Mouse (Mus musculus) stomach, postnatal 0 days (tissue): ENCODE results near the gene Gga3. TPM values are rescaled to one million over a fixed set of nuclear protein-coding genes. Genes with fewer than 3 reads are reported as not detected.

Source experiments
- ATAC-seq: fragments of 200-750 bp; cut with Nextera tagmentation; 2 replicates; pipeline ENCODE4 v1.8.0; 2017; ENCODE audit not compliant: low FRiP score, low TSS enrichment
- DNase-seq: peaks from one replicate; pipeline ENCODE4 v3.0.0-alpha.2; 2016; ENCODE audit warnings: low spot score
- H3K27ac ChIP-seq: fragments of 300-500 bp; sonication (generic); replicated peaks from 2 replicates; pipeline ENCODE4 v1.5.1; 2014; ENCODE audit warnings: mild to moderate bottlenecking, control low read depth
- H3K27me3 ChIP-seq: fragments of 300-500 bp; sonication (generic); 2 replicates; pipeline ENCODE4 v1.6.1; 2014; ENCODE audit warnings: low read length; ENCODE audit not compliant: control insufficient read depth, insufficient read depth
- H3K36me3 ChIP-seq: fragments of 300-500 bp; sonication (generic); 2 replicates; pipeline ENCODE4 v1.6.1; 2014; ENCODE audit warnings: low read length, mixed read lengths; ENCODE audit not compliant: control insufficient read depth, insufficient read depth
- H3K4me1 ChIP-seq: fragments of 300-500 bp; sonication (generic); replicated peaks from 2 replicates; pipeline ENCODE4 v1.6.1; 2014; ENCODE audit warnings: antibody characterized with exemption; ENCODE audit not compliant: control insufficient read depth, insufficient read depth
- H3K4me2 ChIP-seq: fragments of 300-500 bp; sonication (generic); replicated peaks from 2 replicates; pipeline ENCODE4 v1.6.1; 2014; ENCODE audit warnings: low read depth, mild to moderate bottlenecking, control low read depth, moderate library complexity
- H3K4me3 ChIP-seq: fragments of 300-500 bp; sonication (generic); 2 replicates; pipeline ENCODE4 v1.5.1; 2014; ENCODE audit warnings: low read depth, low read length, control low read depth
- H3K9ac ChIP-seq: fragments of 300-500 bp; sonication (generic); 2 replicates; pipeline ENCODE4 v1.6.1; 2014; ENCODE audit warnings: mild to moderate bottlenecking, low read length, control low read depth, mixed read lengths
- H3K9me3 ChIP-seq: fragments of 300-500 bp; sonication (generic); 2 replicates; pipeline ENCODE4 v1.6.1; 2016; ENCODE audit warnings: low read length; ENCODE audit not compliant: control insufficient read depth
- CTCF ChIP-seq: IDR thresholded peaks from 2 replicates; pipeline ENCODE4 v1.5.1; 2016; ENCODE audit warnings: antibody characterized with exemption, low read depth, mild to moderate bottlenecking, moderate library complexity
- EP300 ChIP-seq: optimal IDR thresholded peaks from 2 replicates; pipeline ENCODE3; 2016; ENCODE audit warnings: antibody characterized with exemption
- WGBS: fragments of 180-500 bp; shearing (Covaris S2); extraction: QIAGEN DNeasy Blood & Tissue Kit; methylation state at CpG from one replicate; pipeline ENCODE4 v1.1.7; 2014; 5-methylcytosine and 5-hydroxymethylcytosine counted together
- polyA plus RNA-seq: library from polyadenylated mRNA; unstranded; fragments of >200 nt; fragmentation: Nextera tagmentation; extraction: Ambion mirVana; gene quantifications from 2 replicates; pipeline ENCODE4 v1.2.1, GENCODE M21; 2015

Gene Gga3
- polyA plus RNA-seq, 1 experiment from 2014 or later: 5.2 TPM

DNA sequence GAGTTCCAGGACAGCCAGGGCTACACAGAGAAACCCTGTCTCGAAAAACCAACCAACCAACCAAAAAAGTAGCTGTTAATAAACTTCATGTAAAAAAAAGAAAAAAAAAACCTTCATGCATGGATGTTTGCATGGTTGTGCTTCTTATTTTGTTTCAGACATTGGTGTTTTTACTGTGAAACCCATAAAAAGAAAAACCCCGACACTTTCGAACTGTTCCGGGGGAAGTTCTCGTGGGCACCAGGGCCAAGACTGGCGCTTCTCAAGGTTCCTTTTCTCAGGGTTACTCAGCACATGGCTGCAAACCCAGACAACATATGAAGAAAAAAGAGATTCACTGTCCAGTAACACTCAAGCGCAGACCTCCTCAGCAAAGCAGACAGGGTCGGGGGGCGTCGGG, 29.0 kb upstream of the Gga3 start:
- no peak for DNase-seq
- 86% methylated on average over 10 of the region's 10 CpGs for WGBS
- Histone ChIP-seq H3K27me3 (no peaks in the 10 kb centered on the region), H3K4me1 (no peaks in the 10 kb centered on the region), H3K4me2 (no peak overlapping the region), H3K36me3 (no peaks in the 10 kb centered on the region), H3K27ac (no peak overlapping the region), H3K9me3 (no peaks in the 10 kb centered on the region), H3K9ac (no peak overlapping the region), H3K4me3 (no peak overlapping the region)
- no peak for TF ChIP-seq CTCF
- TF ChIP-seq EP300: no peak
- ATAC-seq: no peak

DNA sequence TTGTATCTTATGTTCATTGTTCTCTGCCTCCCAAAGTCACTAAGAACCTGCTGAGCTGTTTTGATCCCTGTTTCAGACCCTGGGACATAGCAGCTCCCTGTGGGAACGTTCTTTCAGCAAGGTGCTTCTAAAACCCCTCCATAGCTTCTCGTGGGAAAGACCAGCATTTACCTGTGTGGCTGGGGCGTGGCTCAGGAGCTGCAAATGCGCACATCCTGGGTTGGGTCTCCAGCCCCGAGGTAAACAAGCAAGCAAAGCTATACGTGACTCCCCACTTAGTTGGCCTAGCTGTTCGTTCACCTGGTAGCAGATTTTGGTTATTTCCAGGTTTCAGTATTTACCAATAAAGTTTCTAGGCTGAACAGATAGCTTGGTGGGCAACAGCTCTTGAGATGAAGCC, 28.4 kb upstream of the Gga3 start:
- Histone ChIP-seq H3K27me3 (no peaks in the 10 kb centered on the region), H3K9ac (no peak overlapping the region), H3K4me2 (no peak overlapping the region), H3K4me1 (no peaks in the 10 kb centered on the region), H3K9me3 (no peaks in the 10 kb centered on the region), H3K27ac (no peak overlapping the region), H3K36me3 (no peaks in the 10 kb centered on the region), H3K4me3 (no peak overlapping the region)
- no peak for TF ChIP-seq CTCF
- TF ChIP-seq EP300: no peak
- 73% methylated on average over 7 of the region's 7 CpGs for WGBS
- DNase-seq (no peak), ATAC-seq (no peak)

DNA sequence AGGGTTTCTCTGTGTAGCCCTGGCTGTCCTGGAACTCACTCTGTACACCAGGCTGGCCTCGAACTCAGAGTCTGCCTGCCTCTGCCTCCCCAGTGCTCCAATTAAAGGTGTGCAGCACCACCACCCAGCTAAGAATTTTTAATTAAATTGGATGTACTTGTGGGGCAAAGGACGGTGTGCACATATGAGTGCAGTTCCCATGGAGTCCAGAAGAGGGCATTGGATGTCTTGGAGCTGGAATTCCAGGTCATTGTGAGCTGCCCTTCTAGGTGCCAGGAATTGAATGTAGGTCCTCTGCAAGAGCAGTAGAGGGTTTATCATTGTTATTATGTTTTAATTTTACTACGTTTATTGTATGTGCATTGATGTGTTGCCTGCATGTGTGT, 27.6 kb upstream of the Gga3 start:
- Histone ChIP-seq H3K36me3 (no peaks in the 10 kb centered on the region), H3K4me2 (no peak overlapping the region), H3K27me3 (no peaks in the 10 kb centered on the region), H3K9me3 (no peaks in the 10 kb centered on the region), H3K4me3 (no peak overlapping the region), H3K9ac (no peak overlapping the region), H3K27ac (peak overlapping the region; percentile 70), H3K4me1 (no peaks in the 10 kb centered on the region)
- peak; percentile 62 for DNase-seq
- 24% methylated on average over 3 of the region's 3 CpGs for WGBS
- no peak for ATAC-seq
- TF ChIP-seq EP300 (no peak), CTCF (peak; percentile 80)

DNA sequence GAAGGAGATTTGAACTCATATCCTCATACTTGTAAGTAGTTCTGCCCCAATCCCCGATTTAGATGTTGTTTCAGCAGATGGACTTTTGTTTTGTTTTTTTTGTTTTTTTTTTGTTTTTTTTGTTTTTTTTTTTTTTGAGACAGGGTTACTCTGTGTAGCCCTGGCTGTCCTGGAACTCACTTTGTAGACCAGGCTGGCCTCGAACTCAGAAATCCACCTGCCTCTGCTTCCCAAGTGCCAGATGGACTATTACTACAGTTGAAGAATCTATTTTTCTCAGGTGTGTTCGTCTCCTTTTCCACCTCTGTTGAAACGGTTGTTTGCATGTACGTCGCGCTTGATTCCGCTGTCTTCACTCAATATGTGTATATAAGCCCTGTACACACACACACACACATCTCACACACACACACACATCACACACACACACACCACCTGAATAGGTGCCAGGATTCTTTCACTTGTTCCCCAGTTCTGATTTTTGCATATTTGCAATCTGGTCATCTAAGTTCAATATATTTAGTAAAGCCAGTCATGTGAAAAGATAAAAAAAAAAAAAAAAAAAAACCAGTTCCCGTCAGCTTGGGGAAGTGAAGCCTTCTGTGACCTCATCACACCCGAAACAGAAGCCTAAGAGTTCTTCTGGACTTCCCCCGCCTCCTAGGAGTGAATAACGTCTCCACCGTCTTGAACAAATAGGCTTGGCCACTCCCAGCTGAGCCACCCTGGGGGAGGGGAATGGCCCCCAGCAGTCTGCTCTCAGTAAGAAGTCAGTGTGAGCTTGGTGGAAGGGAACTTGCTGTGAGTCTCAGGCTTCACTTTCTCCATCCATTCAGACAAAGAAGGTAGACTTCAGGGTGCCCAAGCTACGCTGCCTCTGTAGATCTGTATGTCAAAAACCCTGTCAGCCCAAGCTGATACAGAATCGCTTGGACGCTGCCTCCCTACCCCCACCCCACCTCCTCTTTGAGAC, 27.0 kb upstream of the Gga3 start:
- TF ChIP-seq EP300 (no peak), CTCF (no peak)
- Histone ChIP-seq H3K27me3 (no peaks in the 10 kb centered on the region), H3K4me2 (no peak overlapping the region), H3K4me1 (no peaks in the 10 kb centered on the region), H3K27ac (peak overlapping the region; percentile 70), H3K4me3 (no peak overlapping the region), H3K9ac (no peak overlapping the region), H3K36me3 (no peaks in the 10 kb centered on the region), H3K9me3 (no peaks in the 10 kb centered on the region)
- ATAC-seq (peak; percentile 63), DNase-seq (peak; percentile 87)
- WGBS: 37% methylated on average over 16 of the region's 16 CpGs

DNA sequence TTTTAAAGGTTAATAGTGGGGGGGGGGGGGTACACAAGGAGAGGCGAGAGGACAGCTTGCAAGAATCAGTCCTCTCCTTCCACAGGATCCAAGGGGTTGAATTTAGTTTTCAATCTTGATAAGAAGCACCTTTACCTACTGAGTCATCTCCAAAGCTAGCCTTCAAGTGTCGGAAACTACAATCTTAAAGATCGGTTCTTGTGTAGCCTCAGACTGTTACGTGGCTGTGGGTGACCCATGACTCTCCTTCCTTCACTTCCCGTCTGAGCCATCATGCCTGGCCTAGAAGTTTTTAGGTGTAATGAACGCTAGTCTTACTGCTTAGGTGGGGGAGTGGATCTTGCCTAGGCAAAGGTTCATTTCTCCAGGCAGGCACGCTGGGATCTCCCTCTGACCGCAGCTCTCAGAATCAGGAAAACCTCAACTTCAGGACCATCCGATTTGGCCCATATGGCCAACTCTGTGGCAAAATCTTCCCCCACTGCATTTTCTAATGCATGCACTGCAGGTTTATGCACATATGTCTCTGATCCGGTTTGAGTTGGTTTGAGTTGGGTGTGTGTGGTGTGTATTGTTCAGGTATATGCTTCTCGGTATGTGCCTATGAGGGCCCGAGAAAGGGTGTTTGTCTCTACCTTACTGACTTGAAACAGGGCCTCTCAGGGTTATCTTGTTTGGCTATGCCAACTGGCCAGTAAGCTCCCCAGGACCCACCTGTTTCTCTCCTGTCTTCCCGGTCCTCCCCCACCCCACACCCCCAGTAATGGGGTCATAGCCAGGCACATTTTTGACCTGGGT, 26.1 kb upstream of the Gga3 start:
- Histone ChIP-seq H3K9me3 (no peaks in the 10 kb centered on the region), H3K4me3 (no peak overlapping the region), H3K27me3 (no peaks in the 10 kb centered on the region), H3K36me3 (no peaks in the 10 kb centered on the region), H3K9ac (no peak overlapping the region), H3K27ac (no peak overlapping the region; the same call in 1 of the 2 replicates), H3K4me1 (no peaks in the 10 kb centered on the region), H3K4me2 (no peak overlapping the region)
- ATAC-seq (no peak), DNase-seq (no peak)
- WGBS: 74% methylated on average over 13 of the region's 13 CpGs
- TF ChIP-seq EP300: no peak
- TF ChIP-seq CTCF: no peak
